Mouse (Mus musculus) bone marrow, adult 2 months (tissue): ENCODE data around the gene Mettl16.

Experiments
- CTCF ChIP-seq: fragments of 200-500 bp; IDR thresholded peaks from 2 replicates; pipeline ENCODE4 v1.5.1; 2011; ENCODE audit warnings: low read length, control low read depth; ENCODE audit not compliant: control insufficient read depth, insufficient read depth
- POLR2A ChIP-seq: fragments of 200-500 bp; IDR thresholded peaks from 2 replicates; pipeline ENCODE4 v1.6.1; 2011; ENCODE audit warnings: low read depth, mild to moderate bottlenecking, control low read depth, low read length, borderline replicate concordance; ENCODE audit not compliant: control insufficient read depth

DNA sequence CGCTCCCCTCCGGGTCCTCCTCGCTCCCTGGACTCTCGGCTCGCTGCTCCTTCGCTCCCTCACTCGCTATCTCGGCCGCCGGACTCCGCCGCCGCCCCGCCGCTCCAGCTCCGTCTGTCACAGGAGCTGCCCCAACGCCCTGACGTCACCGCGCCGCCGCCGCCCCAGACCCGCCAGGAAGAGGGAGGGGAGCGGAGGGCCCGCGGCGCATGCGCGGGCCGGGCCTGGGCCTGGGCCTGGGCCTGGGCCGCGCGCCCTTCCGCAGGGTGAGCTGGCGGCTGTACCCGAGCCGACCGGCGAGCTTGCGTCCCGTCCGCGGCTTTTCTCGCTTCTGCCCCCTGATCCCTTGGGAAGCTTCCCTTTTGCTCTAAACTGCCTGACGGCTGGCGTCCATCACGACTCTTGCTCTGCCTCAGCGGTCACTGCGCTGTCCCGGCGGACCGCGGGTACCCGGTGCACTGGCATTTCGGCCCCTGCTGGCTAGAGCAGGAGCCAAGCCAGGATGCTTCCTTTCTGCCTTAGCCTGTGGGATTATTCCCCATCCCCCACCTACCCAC lies 46.3 kb upstream of the Mettl16 start, which contains the start of gene Pafah1b1:
- peak; percentile 95 for TF ChIP-seq POLR2A
- no peak for TF ChIP-seq CTCF
